Mouse (Mus musculus) CH12.LX (cell line): ENCODE results near the gene Rplp1.

Experiments used
- CTCF ChIP-seq, 2 experiments: IDR thresholded peaks in 1 of 2; conservative IDR thresholded peaks in 1 of 2; 2 replicates each; pipeline ENCODE4 v1.5.1; 2011 to 2012; ENCODE audit warnings: low read depth in 2 of 2, low read length in 2 of 2, improper control_type of control experiment in 1 of 2, inconsistent platforms in 1 of 2, mild to moderate bottlenecking in 1 of 2, moderate library complexity in 1 of 2
- POLR2A ChIP-seq: IDR thresholded peaks from 2 replicates; pipeline ENCODE4 v1.6.1; 2011; ENCODE audit warnings: low read depth, mild to moderate bottlenecking, improper control_type of control experiment, low read length
- POLR2AphosphoS2 ChIP-seq: IDR thresholded peaks from 2 replicates; pipeline ENCODE4 v1.6.1; 2011; ENCODE audit warnings: low read depth, low read length, improper control_type of control experiment
- SIN3A ChIP-seq: IDR thresholded peaks from 2 replicates; pipeline ENCODE4 v1.6.1; 2012; ENCODE audit warnings: low read length, improper control_type of control experiment, inconsistent platforms
- TBP ChIP-seq: conservative IDR thresholded peaks from 2 replicates; pipeline ENCODE4 v1.6.1; 2011; ENCODE audit warnings: low read depth, low read length, improper control_type of control experiment

DNA sequence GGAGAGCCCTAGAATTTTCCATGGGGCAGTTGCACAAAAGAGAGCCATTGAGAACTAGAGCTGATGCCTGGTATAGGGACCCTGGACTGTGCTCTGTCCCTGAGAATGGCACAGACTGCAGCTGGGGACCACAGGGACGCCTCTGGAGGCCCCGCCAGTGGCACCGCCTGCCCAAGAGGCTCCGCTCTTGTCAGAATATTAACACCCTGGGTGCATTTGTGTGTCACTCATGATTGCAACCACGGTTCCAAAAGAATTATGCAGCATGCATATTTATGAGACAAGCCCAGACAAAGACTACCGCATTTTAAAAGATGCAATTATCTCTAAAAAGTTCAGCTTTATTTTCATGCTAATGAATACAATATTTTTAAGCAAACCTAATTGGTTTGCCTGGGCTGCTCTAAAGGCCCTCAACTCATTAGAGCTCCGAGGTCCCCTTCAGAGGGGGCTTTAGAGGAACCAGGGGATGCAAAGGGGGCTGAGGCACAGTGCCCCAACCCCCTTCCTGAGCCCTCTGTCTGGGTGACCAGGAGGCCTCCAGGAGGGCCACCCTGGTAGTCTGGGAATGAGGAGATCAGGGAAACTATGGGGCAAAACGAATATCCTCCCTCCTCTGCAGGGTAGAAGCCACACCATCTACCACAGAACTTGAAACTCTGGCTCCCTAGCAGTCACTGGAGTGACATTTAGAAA, 41.9 kb downstream of the Rplp1 start:
- no peak for TF ChIP-seq CTCF (conservative IDR thresholded peaks at IDR 0.05 in 1 of 2, IDR thresholded peaks at IDR 0.05 in 1 of 2; ENCODE audit: low read depth in 2 of 2, low read length in 2 of 2)
- TF ChIP-seq POLR2A = no peak
- no peak for TF ChIP-seq TBP
- no peak for TF ChIP-seq SIN3A
- no peak for TF ChIP-seq POLR2AphosphoS2
